Mouse (Mus musculus): ENCODE results near the gene Bysl.
A peak's percentile ranks its signal among the peaks of the same experiment; 100 is the strongest.
"Not testable (repeated sequence)": the region's sequence is repeated elsewhere in the genome, so short reads cannot be mapped to it uniquely, and the experiment has no call there.

Gene Bysl

DNA sequence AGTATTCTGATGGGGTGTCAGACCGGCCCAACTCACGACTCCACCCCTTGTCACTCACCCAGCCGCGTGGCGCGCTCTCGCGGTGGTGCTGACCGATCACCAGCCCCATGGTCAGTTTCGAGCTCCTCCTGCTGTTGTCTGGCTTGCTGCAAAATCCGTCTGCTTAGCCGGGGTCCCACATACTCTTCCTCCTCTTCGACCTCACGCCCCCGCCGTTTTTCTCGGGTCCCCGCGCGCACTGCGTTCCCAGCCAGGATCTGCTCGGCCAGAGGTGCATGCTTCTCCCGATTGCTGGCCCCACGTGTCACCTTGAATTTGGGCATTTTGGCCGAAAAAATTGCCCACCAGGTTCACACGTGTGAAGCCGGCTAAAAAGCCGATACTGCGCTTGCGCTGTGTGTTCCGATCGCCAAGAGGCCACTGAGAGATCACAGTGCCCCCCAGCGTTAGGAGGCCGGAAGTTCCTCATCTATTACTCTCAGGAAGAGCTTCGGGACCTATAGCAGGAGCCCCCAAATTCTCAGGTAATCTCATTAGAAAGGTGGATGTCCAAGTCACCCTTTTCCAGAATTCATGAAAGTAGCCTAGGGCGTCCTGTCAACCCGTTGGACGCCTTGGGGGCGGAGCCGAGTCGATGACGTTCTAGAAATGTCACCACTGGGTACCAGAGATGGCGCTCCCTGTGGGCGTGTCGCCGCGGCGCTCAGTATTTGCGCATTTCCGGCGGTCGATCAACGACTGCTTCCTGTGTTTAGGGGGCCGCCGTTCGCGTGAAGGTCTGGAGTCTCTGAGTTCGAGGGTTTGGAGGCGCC, at the start of gene Bysl, which contains the start of the genes Med20 and Gm20517:
TSS of gene Bysl (minus strand) at position 644 of the 812 bp plus-strand sequence.
TSS of gene Med20 (plus strand) at position 734 of the 812 bp plus-strand sequence.
TSS of gene Gm20517 (plus strand) at position 741 of the 812 bp plus-strand sequence.
- DNase-seq (ENCODE audit: low spot score in 2 of 2), result peak; percentile 91 to 96

DNA sequence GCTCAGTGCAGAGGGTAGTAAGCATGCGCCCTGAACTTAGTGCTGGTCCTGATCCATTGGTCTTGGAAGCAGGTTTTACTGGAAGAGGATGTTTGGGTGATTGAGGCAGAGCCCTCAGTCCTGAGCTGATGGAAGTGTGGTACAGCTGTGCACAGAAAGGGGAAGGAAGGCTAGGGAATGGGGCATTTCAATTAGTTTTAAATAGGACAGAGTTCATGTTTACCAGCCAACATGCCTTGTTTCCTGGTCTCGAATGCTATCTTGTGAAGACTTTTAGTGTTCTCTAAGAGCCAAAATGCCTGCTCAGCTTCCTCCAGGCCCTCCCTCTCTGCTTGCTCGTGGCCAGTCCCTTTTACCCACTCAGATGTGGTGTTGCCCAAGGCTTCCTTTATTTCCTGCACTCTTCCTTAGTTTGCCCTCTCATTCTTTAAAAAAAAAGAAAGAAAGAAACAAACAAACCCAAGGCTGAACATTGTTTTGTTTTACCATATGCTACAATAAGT, 47.5 kb upstream of the Bysl start:
- no peak for DNase-seq (ENCODE audit: low spot score in 2 of 2)

DNA sequence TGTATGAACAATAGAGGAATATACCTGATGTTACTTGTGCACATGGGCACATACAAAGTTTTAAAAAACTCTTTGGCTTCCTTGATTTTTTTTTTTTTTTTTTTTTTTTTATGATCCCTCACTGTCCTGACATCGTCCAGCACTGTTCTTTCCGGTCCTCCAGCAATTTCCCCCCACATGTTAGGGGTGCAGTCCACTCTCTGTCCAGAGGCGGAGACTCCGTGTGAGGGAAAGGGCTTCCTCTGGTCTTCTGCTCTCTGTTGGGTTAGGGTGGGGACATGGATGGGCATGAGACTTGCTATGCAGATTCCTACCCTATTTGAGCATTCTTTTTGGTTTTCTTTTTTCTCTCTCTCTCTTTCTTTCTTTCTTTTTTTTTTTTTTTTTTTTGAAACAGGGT, 46.6 kb upstream of the Bysl start:
- DNase-seq (ENCODE audit: low spot score in 2 of 2), result no peak

DNA sequence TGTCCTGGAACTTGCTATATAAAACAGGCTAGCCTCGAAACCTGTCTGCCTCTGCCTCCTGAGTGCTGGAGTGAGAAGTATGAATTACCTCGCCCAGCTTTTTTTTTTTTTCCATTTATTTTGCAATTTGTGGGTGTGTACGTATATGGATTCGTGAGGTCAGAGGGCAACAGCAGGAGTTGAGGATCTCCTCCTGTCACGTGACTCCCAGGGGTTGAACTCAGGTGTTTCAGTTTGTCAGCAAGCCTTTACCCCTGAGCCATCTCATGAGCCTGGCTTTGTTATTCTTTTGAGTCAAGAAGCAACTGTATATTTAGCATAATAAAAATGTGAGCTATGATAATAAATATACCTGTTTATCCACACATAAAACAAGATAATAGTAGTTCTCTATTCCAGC, 44.4 kb upstream of the Bysl start:
- DNase-seq (ENCODE audit: low spot score in 2 of 2), result no peak

DNA sequence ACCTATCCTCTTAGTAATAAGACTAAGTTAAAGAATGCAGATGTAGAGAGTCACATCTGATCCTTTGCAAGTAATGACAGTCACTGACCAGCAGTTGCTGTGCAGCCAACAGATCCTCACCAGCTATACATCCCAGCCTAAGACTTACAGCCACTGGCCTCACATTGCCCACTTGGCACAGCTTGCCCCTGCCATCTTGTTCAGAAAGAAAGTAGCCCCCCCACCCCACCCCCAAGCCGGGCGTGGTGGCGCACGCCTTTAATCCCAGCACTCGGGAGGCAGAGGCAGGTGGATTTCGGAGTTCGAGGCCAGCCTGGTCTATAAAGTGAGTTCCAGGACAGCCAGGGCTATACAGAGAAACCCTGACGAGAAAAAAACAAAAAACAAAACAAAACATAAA, 43.1 kb upstream of the Bysl start:
- DNase-seq (ENCODE audit: low spot score in 2 of 2), result not testable (repeated sequence)

DNA sequence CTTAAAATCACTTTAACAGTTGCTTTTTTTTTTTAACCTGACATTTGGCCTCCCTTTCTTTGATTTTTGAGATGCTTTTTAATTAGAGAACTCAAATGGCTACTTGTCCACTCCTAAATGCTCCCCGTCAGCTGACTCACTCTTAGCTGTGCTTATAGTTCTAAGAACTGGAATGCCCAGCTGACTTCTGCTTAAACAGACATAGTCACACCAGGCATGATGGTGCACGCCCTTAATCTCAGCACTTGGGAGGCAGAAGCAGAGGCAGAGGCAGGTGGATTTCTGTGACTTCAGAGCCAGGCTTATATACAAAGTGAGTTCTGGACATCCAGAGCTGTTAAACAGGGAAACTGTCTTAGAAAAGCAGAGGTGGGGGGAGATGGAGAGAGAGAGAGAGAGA, 40.7 kb upstream of the Bysl start:
- DNase-seq (ENCODE audit: low spot score in 2 of 2), result no peak

DNA sequence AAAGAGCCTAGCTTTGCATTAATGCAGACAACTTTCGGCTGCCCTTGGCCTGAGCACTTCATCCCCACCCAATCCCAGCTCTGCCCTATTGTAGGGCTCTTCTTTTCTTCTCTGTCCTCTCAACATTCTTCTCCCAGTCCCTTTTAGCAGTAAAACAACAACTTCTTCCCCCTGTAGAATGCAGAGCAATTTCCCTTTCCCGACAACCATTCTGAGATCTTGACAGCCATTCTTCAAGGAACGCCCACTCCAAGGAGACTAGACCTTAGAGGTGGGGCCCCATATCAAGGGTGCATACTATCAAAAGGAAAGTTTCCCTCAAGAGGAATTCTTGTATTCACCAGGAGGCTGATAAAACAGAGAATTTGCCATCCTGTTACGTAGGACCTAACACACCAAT, 37.7 kb upstream of the Bysl start:
- no peak for DNase-seq (ENCODE audit: low spot score in 2 of 2)

DNA sequence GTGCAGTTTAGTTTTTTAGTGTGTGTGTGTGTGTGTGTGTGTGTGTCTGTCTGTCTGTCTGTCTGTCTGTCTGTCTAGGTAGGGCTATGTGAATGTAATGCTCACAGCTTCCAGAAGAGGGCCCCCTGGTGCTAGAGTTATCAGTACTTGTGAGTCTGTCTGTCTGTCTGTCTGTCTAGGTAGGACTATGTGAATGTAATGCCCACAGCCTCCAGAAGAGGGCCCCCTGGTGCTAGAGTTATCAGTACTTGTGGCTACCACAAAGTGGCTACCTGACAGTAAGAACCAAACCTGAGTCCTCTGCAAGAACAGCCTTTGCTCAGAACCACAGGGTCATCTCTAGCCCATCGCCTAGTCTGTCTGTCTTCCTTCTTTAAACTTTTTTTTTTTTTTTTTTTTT, 35.4 kb upstream of the Bysl start:
- peak; percentile 49 for DNase-seq (ENCODE audit: low spot score in 2 of 2)

DNA sequence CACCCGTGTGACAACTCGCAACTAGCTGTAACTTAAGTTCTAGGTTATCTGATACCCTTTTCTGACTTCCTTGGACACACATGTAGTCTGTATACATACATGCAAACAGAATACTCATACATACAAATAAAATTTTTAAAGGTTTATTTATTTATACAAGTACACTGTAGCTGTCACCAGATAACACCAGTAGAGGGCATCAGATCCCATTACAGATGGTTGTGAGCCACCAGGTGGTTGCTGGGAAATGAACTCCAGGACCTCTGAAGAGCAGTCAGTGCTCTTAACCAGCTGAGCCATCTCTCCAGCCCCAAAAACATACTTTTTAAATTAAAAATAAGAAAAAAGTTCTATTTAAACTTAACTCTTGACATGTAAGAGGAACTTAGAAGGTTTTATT, 31.7 kb upstream of the Bysl start:
- no peak for DNase-seq (ENCODE audit: low spot score in 2 of 2)

DNA sequence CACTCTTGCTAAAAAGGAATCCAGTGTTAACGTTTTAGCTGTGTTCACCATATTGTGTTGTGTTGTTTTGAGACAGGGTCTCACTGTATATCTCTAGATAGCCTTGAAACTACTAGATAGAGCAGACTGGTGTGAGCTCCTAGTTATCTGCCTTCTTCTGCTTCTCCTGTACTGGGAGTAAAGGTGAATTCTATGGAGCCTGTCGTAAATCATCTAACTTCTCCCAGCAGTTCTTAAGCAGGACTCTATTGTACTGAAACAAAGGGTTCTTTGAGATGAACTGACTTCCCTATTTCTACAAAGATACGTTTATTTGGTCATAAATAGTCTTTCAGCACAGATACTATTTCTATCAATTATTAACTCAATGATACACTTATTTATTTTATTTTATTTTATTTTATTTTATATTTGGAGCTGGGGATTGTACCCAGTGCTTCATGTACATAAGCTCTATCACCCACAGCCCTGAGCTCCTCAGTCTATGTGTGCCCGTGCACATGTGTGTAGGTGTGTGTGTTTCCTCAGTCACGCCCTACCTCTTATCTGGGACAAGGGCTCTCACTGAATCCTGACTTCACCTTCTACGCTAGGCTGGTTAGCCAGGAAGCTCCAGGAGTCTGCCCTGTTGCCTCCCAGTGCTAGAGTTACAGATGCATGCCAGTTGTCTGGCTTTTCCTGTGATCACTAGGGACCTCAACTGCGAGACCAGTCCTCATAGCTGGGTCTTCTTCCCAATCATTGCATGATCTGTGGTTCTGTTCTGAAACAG, 22.9 kb upstream of the Bysl start:
- DNase-seq (ENCODE audit: low spot score in 2 of 2), result no peak

DNA sequence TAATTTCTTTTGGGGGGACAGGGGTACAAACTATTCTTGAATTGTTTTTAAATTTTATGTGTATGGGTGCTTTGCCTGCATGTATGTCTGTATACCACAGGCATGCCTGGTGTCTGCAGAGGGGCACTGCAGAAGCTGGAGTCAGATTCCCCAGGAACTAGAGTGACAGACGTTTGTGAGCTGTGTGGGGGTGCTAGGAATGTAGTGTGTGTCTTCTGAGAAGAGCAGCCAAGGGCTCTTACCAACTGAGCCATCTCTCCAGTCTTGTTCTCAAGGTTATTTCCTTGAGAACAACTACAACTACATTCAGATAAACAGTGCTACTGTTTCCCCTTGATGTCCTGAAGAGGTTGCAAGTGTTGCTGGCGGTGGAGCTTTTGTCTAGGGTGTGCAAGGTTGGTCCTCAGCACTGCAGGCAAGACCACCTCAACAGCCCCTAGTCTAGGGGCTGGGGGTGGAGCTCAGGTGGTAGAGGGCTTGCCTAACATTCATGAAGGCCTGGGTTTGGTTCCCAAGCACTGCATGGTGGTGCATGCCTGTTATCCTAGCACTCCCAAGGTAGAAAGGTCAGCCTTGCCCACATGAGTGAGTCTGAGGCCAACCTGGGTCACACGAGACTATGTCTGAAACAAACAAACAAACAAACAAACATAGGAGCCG, 21.0 kb upstream of the Bysl start:
- no peak for DNase-seq (ENCODE audit: low spot score in 2 of 2)

DNA sequence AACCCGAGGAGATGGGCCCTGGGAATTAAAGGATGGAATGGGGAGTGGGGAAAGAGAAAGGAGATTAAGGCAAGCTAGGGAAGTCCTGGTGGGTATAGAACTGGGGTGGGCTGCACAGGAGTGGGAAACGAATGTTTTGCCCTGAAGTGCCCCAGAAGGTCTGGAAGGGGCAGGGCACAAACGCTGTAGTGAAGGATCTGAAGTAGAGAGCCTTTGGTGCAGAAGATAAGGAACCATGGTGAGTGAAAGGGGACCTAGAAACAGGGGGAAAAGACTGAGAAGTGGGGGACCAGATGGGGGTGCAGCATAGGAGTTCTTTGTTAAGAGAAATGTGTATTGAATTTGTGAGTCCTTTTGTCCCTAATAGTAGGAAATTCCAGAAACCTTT, 19.4 kb upstream of the Bysl start, which contains the start of gene Usp49:
TSS of gene Usp49 (plus strand) at position 13 of the 388 bp plus-strand sequence.
- no peak for DNase-seq (ENCODE audit: low spot score in 2 of 2)

DNA sequence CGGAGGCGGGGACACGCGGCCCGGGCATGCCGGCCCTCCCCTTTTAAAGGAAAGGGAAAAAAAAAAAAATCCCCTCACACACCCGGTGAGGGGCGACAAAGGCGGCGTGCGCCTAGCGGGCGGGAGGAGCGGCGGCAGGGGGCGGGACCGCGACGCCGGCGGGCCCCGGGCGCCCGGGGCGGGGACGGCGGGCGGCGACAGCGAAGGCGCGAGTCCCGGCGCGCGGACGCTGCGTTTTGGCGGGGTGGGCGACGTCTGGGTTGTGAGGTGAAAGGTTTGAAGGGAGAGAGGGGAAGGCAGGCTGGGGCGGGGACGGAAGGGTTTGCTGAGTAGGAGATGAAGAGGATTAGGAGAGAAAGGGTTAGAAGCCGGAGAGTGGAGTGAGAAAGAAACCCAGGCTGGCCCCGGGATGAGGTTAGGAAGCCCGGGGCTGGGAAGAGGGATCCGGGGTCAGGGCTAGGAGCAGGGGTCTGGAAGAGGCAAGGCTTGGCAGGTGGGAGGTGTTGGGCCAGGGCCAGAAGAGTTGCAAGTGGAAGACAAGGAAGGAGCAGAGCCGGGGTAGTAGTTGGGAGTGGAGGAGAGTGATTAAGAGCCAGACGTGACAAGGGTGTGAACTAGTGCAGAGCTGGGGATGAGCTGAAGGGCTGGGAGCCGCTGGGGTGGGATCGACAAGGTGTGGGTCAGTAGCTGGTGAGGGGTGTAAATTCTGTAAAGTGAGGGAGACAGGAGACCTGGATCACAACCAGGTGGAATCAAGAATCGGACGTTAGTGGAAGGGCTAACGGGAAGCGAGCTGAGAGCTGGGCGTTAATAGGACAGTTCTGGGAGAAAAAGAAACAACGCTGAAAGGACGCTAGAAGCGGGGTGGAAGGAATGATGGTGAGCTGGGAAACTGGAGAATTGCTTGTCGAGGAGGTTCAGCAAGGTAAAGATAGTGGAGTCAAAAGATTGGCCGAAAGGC, 18.7 kb upstream of the Bysl start:
- peak in 1 of 2 experiments; percentile 51 for DNase-seq (ENCODE audit: low spot score in 2 of 2)

DNA sequence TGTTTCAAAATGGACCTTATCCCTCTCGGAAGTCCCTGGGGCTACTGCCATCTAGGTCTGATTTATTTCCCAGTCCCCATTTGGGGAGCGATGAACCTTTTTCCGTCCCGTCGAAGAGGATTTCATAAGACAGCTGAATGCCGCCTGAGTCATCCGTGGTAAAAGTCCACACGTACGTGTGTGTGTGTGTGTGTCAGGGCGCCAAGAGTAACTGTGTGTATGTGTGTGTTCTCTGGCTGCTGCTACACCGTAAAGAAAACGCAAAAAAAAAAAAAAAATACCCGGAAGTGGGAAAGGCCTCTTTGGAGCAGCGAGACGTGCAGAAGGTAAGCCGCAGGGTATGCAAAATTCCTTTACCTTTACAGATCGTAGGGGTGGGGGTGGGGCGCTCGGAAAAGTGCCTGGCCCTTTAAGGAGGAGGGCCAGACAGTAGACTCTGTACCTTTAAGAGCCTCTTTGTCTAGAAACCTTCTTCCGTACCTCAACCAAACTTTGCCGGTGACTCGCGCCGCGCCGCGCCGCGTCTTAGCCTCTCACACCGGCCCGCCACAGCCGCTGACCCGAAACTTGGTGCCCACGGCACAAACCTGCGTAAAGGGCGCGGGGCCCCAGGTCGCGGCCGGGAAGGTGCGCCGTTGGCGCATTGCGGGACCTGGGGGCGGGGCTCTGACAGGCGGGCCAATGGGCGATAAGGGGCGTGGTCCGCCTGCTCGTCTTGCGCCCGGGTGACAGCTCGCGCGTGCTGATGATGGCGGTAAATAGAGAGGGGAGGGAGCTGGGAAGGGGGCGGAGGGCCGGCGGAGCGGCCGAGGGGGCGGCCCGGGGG, 17.8 kb upstream of the Bysl start:
- DNase-seq (ENCODE audit: low spot score in 2 of 2), result peak; percentile 92 to 94

DNA sequence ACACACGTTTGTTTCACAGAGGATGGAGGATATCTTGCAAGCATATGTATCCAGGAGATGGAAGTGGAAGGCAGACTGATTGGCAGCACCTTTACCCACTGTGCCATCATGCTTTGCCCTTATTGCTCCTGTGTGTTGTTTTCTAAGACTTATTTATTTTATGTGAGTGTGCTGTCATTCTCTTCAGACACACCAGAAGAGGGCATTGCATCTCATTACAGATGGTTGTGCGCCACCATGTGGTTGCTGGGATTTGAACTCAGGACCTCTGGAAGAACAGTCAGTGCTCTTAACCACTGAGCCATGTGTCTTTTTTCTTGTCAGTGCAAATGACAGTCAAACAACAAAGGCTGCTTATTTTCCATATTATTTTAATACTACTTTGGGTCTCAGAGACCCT, 16.5 kb upstream of the Bysl start:
- DNase-seq (ENCODE audit: low spot score in 2 of 2), result no peak

DNA sequence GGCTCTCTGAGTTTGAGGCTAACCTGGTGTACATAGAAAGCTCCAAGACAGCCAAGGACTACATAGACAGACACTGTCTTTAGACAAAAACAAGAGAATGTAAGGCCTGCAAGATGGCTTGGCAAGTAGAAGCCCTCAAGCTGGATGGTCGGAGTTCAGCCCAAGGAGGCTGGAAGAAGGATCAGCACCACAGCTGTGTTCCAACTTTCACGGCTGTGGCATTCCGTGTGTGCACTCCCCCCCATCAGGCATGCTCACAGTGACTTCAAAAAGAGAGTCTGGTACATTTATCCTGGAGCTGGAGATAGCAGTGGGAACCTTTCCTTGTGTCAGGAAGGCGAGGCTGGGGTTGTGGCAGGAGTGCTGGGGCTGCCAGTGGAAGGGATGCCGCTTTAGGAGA, 14.7 kb upstream of the Bysl start:
- DNase-seq (ENCODE audit: low spot score in 2 of 2), result no peak

DNA sequence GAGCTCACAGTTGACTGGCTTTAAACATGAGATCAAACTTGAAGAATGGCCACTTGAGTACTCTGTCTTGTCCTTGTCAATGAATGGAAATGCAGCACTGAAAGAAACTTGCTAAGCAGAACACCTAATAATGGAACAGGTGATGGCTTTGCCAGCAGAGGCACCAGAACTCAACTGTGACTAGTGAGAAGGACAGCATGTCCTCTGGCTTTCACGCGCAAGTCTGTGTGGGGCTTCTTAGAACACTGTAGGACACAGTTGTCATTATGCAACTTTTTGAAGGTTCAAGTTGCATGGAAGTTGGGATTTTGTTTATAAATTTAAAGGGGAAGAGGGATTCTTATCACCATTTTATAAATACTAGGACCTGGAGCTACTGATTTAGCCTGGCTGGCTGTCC, 13.8 kb upstream of the Bysl start:
- DNase-seq (ENCODE audit: low spot score in 2 of 2), result no peak

DNA sequence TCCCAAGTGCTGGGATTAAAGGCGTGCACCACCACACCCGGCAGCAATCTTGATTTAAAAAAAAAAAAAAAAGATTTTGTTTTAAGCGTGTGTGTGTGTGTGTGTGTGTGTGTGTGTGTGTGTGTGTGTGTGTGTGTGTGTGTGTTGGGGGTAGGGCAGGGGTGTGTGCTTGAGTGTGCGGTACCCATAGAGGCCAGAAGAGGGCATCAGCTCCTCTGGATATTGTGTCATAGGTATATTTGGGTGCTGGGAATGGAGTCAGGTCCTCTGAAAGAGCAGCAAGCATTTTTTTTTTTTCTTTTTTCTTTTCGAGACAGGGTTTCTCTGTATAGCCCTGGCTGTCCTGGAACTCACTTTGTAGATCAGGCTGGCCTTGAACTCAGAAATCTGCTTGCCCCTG, 13.3 kb upstream of the Bysl start:
- not testable (repeated sequence) for DNase-seq (ENCODE audit: low spot score in 2 of 2)

DNA sequence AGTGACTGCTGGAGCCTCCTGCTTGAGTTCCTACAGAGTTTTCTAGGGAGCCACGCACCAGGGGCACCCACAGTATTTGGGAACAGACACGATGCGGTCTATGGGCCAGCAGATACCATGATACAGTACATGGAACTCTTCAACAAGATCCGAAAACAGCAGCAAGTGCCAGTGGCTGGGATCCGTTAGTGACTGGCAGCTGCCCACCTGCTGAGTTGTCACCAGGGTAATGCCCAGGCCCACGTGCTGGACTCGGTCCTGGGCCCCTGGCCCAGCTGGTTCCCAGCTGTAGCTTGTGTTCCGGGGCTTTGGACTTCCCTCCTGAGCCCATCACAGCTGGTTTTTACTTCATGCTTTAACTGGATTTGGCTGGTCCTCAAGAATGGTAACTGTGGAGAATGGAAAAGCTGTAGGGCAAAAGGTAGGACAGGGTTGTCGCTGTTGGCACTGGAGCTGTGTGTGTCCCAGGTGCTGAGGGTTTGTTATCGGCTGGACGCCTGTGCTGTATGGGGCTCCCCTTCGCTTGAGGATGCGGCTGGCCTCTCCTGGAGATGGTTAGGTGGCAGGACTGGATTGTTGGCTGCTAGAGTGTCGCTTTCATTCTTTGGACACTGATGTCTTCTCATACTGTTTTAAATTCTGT, 11.7 kb upstream of the Bysl start:
- no peak for DNase-seq (ENCODE audit: low spot score in 2 of 2)

Data from frontal cortex, postnatal 10 days (tissue).